Comparison of ENCODE assay signal across 18 mouse cellular contexts in genomic region chr15:50153863-50154262, GRCm38 (mm10).
"Had no signal": no experiment of that assay in that cellular context is flagged by ENCODE, and none has a peak within 500 bp of the region (broad histone marks: within the 10 kb centered on the region; RNA-seq: fewer than 3 reads in every experiment).

No protein-coding gene starts in this region.

- H3K27me3 ChIP-seq: liver, embryonic 15.5 days; lung, embryonic 15.5 days; midbrain, embryonic 13.5 days; midbrain, embryonic 15.5 days; neural tube, embryonic 13.5 days; neural tube, embryonic 15.5 days; stomach, embryonic 15.5 days had no signal

- H3K4me3 ChIP-seq: liver, embryonic 15.5 days; lung, embryonic 15.5 days; midbrain, embryonic 13.5 days; midbrain, embryonic 15.5 days; neural tube, embryonic 13.5 days; neural tube, embryonic 15.5 days; stomach, embryonic 15.5 days had no signal

- H3K4me1 ChIP-seq: liver, embryonic 15.5 days; lung, embryonic 15.5 days; midbrain, embryonic 13.5 days; midbrain, embryonic 15.5 days; neural tube, embryonic 13.5 days; neural tube, embryonic 15.5 days; stomach, embryonic 15.5 days had no signal

- H3K36me3 ChIP-seq: liver, embryonic 15.5 days; lung, embryonic 15.5 days; midbrain, embryonic 13.5 days; midbrain, embryonic 15.5 days; neural tube, embryonic 13.5 days; neural tube, embryonic 15.5 days; stomach, embryonic 15.5 days had no signal

- H3K9me3 ChIP-seq: liver, embryonic 15.5 days; lung, embryonic 15.5 days; midbrain, embryonic 13.5 days; midbrain, embryonic 15.5 days; neural tube, embryonic 13.5 days; neural tube, embryonic 15.5 days; stomach, embryonic 15.5 days had no signal

- H3K27ac ChIP-seq: liver, embryonic 15.5 days; lung, embryonic 15.5 days; macrophage; midbrain, embryonic 13.5 days; midbrain, embryonic 15.5 days; neural tube, embryonic 13.5 days; neural tube, embryonic 15.5 days; stomach, embryonic 15.5 days had no signal

- H3K9ac ChIP-seq: liver, embryonic 15.5 days; liver, postnatal 0 days; lung, embryonic 15.5 days; midbrain, embryonic 13.5 days; midbrain, embryonic 15.5 days; neural tube, embryonic 13.5 days; neural tube, embryonic 15.5 days; stomach, embryonic 15.5 days had no signal

- ATAC-seq: liver, postnatal 0 days; lung, postnatal 0 days; midbrain, embryonic 13.5 days; midbrain, embryonic 15.5 days had no signal

- DNase-seq: liver, postnatal 0 days; lung, adult 2 months; lung, postnatal 14 days; lung, postnatal 36 days; right cerebral cortex, postnatal 14 days; thymus, adult 18-20 months; thymus, postnatal 14 days; thymus, postnatal 36 days had no signal

- H3K4me2 ChIP-seq: liver, embryonic 15.5 days; lung, embryonic 15.5 days; midbrain, embryonic 11.5 days; midbrain, embryonic 13.5 days; midbrain, embryonic 15.5 days; neural tube, embryonic 13.5 days; neural tube, embryonic 15.5 days; stomach, embryonic 15.5 days had no signal
